Mouse (Mus musculus) megakaryocyte, embryonic 14.5 days (primary cell): ENCODE results near the gene Man2a2.

Source experiments
- FLI1 ChIP-seq: IDR thresholded peaks from 2 replicates; pipeline ENCODE4 v1.6.1; 2012; ENCODE audit warnings: low read length, inconsistent platforms, mixed read lengths
- GATA1 ChIP-seq: IDR thresholded peaks from 3 replicates; pipeline ENCODE4 v1.6.1; 2012; ENCODE audit warnings: mixed read lengths, low read length, inconsistent platforms, borderline replicate concordance

GRCm38 (mm10) chr7:80315733-80316132, 55.4 kb downstream of the Man2a2 start:
- TF ChIP-seq GATA1, result no peak
- TF ChIP-seq FLI1, result no peak
